In the genomic region with DNA sequence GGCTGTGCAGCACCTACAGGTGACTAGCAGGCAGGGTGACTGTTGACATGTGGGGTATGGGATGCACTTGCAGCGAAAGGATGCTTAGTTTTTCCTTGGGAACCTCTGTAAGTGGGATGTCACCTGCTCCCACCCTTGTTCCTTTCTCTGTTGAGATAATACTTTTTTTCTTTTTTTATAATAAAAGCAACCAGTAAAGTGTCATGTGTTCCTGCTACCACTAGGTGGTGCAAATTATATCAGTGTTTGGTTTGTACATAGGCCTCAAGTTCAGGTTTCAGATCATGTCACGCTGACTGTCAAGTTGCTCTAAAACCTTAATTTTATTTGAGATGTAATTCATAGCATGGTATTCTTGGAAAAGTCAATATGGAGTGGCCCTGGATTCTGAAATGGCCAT, we compare ENCODE assay signal across 8 mouse cellular contexts. TPM values are rescaled to one million over a fixed set of nuclear protein-coding genes. Genes with fewer than 3 reads are reported as not detected.
DNase-seq lines count a peak whose midpoint lies in the region; ATAC-seq and TF ChIP-seq lines count a peak whose summit lies in the region.

No protein-coding gene starts in this region.

- H3K27me3 ChIP-seq in C2C12 (ENCODE audit: control insufficient read depth, insufficient read depth, insufficient read length) (no peaks in the 10 kb centered on the region), Patski (no peaks in the 10 kb centered on the region)
- no peaks in the 10 kb centered on the region for H3K27me3 ChIP-seq in intestine, embryonic 16.5 days (replicated peaks; ENCODE audit: control insufficient read depth, insufficient read depth, low read length)
- H3K27me3 ChIP-seq in stomach, postnatal 0 days (ENCODE audit: control insufficient read depth, insufficient read depth, low read length) = no peaks in the 10 kb centered on the region

- H3ac ChIP-seq in C2C12 (ENCODE audit: control insufficient read depth, insufficient read length, low read depth) = no peak overlapping the region

- DNase-seq in kidney, adult 18-20 months = peak; percentile 13
- DNase-seq in kidney, adult 11 months = no peak
- DNase-seq in Patski (ENCODE audit: low read depth, low spot score) = no peak
- no peak for DNase-seq in stomach, postnatal 0 days (ENCODE audit: low spot score)
- DNase-seq in left cerebral cortex, adult 8-10 months (ENCODE audit: low spot score in 2 of 2) = no peak
- DNase-seq in gastrocnemius, postnatal 10 days = no peak

- TF ChIP-seq EP300 in stomach, postnatal 0 days (optimal IDR thresholded peaks at IDR 0.05) = no peak

- peaks cover 4% of the 10 kb centered on the region; the same call in 1 of the 2 replicates for H3K4me1 ChIP-seq in intestine, embryonic 16.5 days (ENCODE audit: control insufficient read depth, insufficient read depth, low read length)
- no peaks in the 10 kb centered on the region for H3K4me1 ChIP-seq in stomach, postnatal 0 days (replicated peaks; ENCODE audit: control insufficient read depth, insufficient read depth)

- WGBS in intestine, embryonic 16.5 days = 54% methylated on average over 2 of the region's 2 CpGs
- WGBS in stomach, postnatal 0 days = 45% methylated on average over 2 of the region's 2 CpGs

- H3K9ac ChIP-seq in intestine, embryonic 16.5 days (ENCODE audit: low read depth, low read length) = no peak overlapping the region
- no peak overlapping the region for H3K9ac ChIP-seq in stomach, postnatal 0 days (ENCODE audit: low read length)

- no peak overlapping the region for H3K4me2 ChIP-seq in intestine, embryonic 16.5 days (ENCODE audit: low read depth, low read length)
- H3K4me2 ChIP-seq in stomach, postnatal 0 days (replicated peaks; ENCODE audit: low read depth) = no peak overlapping the region

- no peak for TF ChIP-seq CTCF in C2C12 (IDR thresholded peaks at IDR 0.05; ENCODE audit: control insufficient read depth, insufficient read depth, insufficient read length)
- TF ChIP-seq CTCF in Patski (IDR thresholded peaks at IDR 0.05) = peak; percentile 70
- TF ChIP-seq CTCF in stomach, postnatal 0 days (IDR thresholded peaks at IDR 0.05; ENCODE audit: low read depth) = peak; percentile 87

- no peak overlapping the region for H3K4me3 ChIP-seq in C2C12 (ENCODE audit: insufficient read depth, poor library complexity, severe bottlenecking)
- H3K4me3 ChIP-seq in intestine, embryonic 16.5 days (ENCODE audit: low read length) = no peak overlapping the region
- no peak overlapping the region for H3K4me3 ChIP-seq in stomach, postnatal 0 days (ENCODE audit: low read depth, low read length)

- H3K36me3 ChIP-seq in C2C12 (ENCODE audit: control insufficient read depth, insufficient read depth) = peaks cover 75% of the 10 kb centered on the region
- no peaks in the 10 kb centered on the region for H3K36me3 ChIP-seq in intestine, embryonic 16.5 days (ENCODE audit: control insufficient read depth, insufficient read depth, low read length)
- H3K36me3 ChIP-seq in stomach, postnatal 0 days (ENCODE audit: control insufficient read depth, insufficient read depth, low read length) = peaks cover 10% of the 10 kb centered on the region

- H3K27ac ChIP-seq in intestine, embryonic 16.5 days (ENCODE audit: low read length) = no peak overlapping the region
- no peak overlapping the region for H3K27ac ChIP-seq in stomach, postnatal 0 days (replicated peaks)

- no peaks in the 10 kb centered on the region for H3K79me3 ChIP-seq in C2C12 (ENCODE audit: low read depth)

- H3K79me2 ChIP-seq in C2C12 (ENCODE audit: control insufficient read depth, insufficient read depth) = no peaks in the 10 kb centered on the region

- in situ Hi-C loops in Patski (cut with MboI; ENCODE audit: low pct_unique_long_range_greater_than_20kb) = loop anchor here (25.0 kb wide), 1 partner anchor 493 kb away; a partner anchor contains a TSS

- no peaks in the 10 kb centered on the region for H3K9me3 ChIP-seq in intestine, embryonic 16.5 days (ENCODE audit: control insufficient read depth, low read length)
- no peaks in the 10 kb centered on the region for H3K9me3 ChIP-seq in stomach, postnatal 0 days (ENCODE audit: control insufficient read depth, low read length)

- CTCF ChIA-PET in Patski (lab: Charles Lee) = interaction anchor here (1.8 kb wide), 1 partner anchor 13 kb away, joined by 4 read pairs; no protein-coding TSS in a partner anchor

- POLR2A ChIA-PET in Patski (lab: Charles Lee) = no interaction called here

- ATAC-seq in Patski = no peak
- ATAC-seq in intestine, embryonic 16.5 days = 0 out of 2 replicates have a peak, but pooled peaks have one; percentile 31
- no peak for ATAC-seq in stomach, postnatal 0 days (ENCODE audit: low FRiP score, low TSS enrichment)

TF ChIP-seq in C2C12, 6 proteins besides CTCF, POLR2A, EP300 and RAD21:
- TF ChIP-seq FOSL1 (IDR thresholded peaks at IDR 0.05; ENCODE audit: insufficient read depth, low read length, poor library complexity, severe bottlenecking) = no peak
- no peak for TF ChIP-seq MYOG (IDR thresholded peaks at IDR 0.05; ENCODE audit: control insufficient read depth, extremely low read depth, insufficient read length)
- no peak for TF ChIP-seq CEBPB (IDR thresholded peaks at IDR 0.05; ENCODE audit: low read depth)
- TF ChIP-seq USF1 (IDR thresholded peaks at IDR 0.05; ENCODE audit: low read depth) = peak; percentile 35
- TF ChIP-seq MYOD1 (IDR thresholded peaks at IDR 0.05; ENCODE audit: control insufficient read depth, insufficient read length, low read depth) = no peak
- TF ChIP-seq MAX (IDR thresholded peaks at IDR 0.05) = no peak

RNA-seq across cellular contexts. Expression of a gene that starts 10.3 kb away (rescaled TPM):
- polyA plus RNA-seq in C2C12 (2012; fragmentation: generic; extraction: Trizol) (0.16 TPM), Patski (2021) (0.17 TPM)
- 53.8 and 61.2 TPM in 2 replicates for polyA plus RNA-seq in intestine, embryonic 16.5 days (2015; fragmentation: Nextera tagmentation; extraction: Ambion mirVana)
- 39.3 and 42.1 TPM in 2 replicates for polyA plus RNA-seq in stomach, postnatal 0 days (2015; fragmentation: Nextera tagmentation; extraction: Ambion mirVana)
- 1 to 10 TPM in 2 of 4 experiments, under 1 TPM in 2; 0.59 to 1.2 (median 0.94) TPM for total RNA-seq in left cerebral cortex, adult 8-10 months (2022)
- total RNA-seq in gastrocnemius, postnatal 10 days (2021) = under 1 TPM; 0.21 to 0.54 TPM

RNA-seq across cellular contexts. Expression of a gene that starts 26.3 kb away (rescaled TPM):
- 108 TPM for polyA plus RNA-seq in C2C12 (2012; fragmentation: generic; extraction: Trizol)
- polyA plus RNA-seq in Patski (2021) = 31.8 TPM
- 7.5 and 8.4 TPM in 2 replicates for polyA plus RNA-seq in intestine, embryonic 16.5 days (2015; fragmentation: Nextera tagmentation; extraction: Ambion mirVana)
- 6.8 and 8.9 TPM in 2 replicates for polyA plus RNA-seq in stomach, postnatal 0 days (2015; fragmentation: Nextera tagmentation; extraction: Ambion mirVana)
- total RNA-seq in left cerebral cortex, adult 8-10 months (2022) = 10 to 100 TPM; 36.5 to 55.0 (median 45.5) TPM
- total RNA-seq in gastrocnemius, postnatal 10 days (2021) = 10 to 100 TPM in 1 of 2 experiments, 1 to 10 TPM in 1; 7.0 to 13.2 TPM

RNA-seq across cellular contexts. Expression of a gene that starts 27.9 kb away (rescaled TPM):
- 6.8 TPM for polyA plus RNA-seq in C2C12 (2012; fragmentation: generic; extraction: Trizol)
- 8.0 TPM for polyA plus RNA-seq in Patski (2021)
- 4.8 and 5.9 TPM in 2 replicates for polyA plus RNA-seq in intestine, embryonic 16.5 days (2015; fragmentation: Nextera tagmentation; extraction: Ambion mirVana)
- 4.1 and 4.5 TPM in 2 replicates for polyA plus RNA-seq in stomach, postnatal 0 days (2015; fragmentation: Nextera tagmentation; extraction: Ambion mirVana)
- 1 to 10 TPM; 4.7 to 6.1 (median 5.1) TPM for total RNA-seq in left cerebral cortex, adult 8-10 months (2022)
- 1 to 10 TPM; 2.8 to 5.3 TPM for total RNA-seq in gastrocnemius, postnatal 10 days (2021)

RNA-seq across cellular contexts. Expression of a gene that starts 29.6 kb away (rescaled TPM):
- polyA plus RNA-seq in C2C12 (2012; fragmentation: generic; extraction: Trizol) (not detected), Patski (2021) (not detected)
- polyA plus RNA-seq in intestine, embryonic 16.5 days (2015; fragmentation: Nextera tagmentation; extraction: Ambion mirVana) = 1.3 and 2.2 TPM in 2 replicates
- polyA plus RNA-seq in stomach, postnatal 0 days (2015; fragmentation: Nextera tagmentation; extraction: Ambion mirVana) = 0.34 and 0.35 TPM in 2 replicates
- total RNA-seq in left cerebral cortex, adult 8-10 months (2022) = 10 to 100 TPM; 13.0 to 20.5 (median 16.5) TPM
- total RNA-seq in gastrocnemius, postnatal 10 days (2021) = under 1 TPM in 1 of 2 experiments, not detected in 1; 0.38 TPM

RNA-seq across cellular contexts. Expression of a gene that starts 44.7 kb away (rescaled TPM):
- polyA plus RNA-seq in C2C12 (2012; fragmentation: generic; extraction: Trizol) (3.5 TPM), Patski (2021) (7.5 TPM)
- 1.6 TPM in 2 replicates for polyA plus RNA-seq in intestine, embryonic 16.5 days (2015; fragmentation: Nextera tagmentation; extraction: Ambion mirVana)
- 1.4 and 1.6 TPM in 2 replicates for polyA plus RNA-seq in stomach, postnatal 0 days (2015; fragmentation: Nextera tagmentation; extraction: Ambion mirVana)
- 10 to 100 TPM in 2 of 4 experiments, 1 to 10 TPM in 2; 9.9 to 11.4 (median 10.1) TPM for total RNA-seq in left cerebral cortex, adult 8-10 months (2022)
- total RNA-seq in gastrocnemius, postnatal 10 days (2021) = 1 to 10 TPM; 5.9 to 6.0 TPM

Comparison
In these comparisons a context has a peak if more than half of its experiments do, and no peak if none do; other contexts are left out.
1. RNA of a gene that starts 10.3 kb away (polyA plus RNA-seq): 53.8 to 61.2 TPM in intestine, embryonic 16.5 days and 39.3 to 42.1 TPM in stomach, postnatal 0 days; 0.17 TPM in Patski (single experiment) and 0.16 TPM in C2C12 (single experiment); every median in the first group is over 10 times any median in the second.